Mouse (Mus musculus) embryonic facial prominence, embryonic 13.5 days (tissue): Measurements from ENCODE around the gene Tmem239. TPM values are rescaled to one million over a fixed set of nuclear protein-coding genes. Genes with fewer than 3 reads are reported as not detected.
A peak's percentile ranks its signal among the peaks of the same experiment; 100 is the strongest.

ENCODE experiments used
- ATAC-seq: fragments of 200-750 bp; cut with Nextera tagmentation; 2 replicates; pipeline ENCODE4 v1.8.0; 2017; ENCODE audit warnings: low read depth; ENCODE audit not compliant: insufficient number of reproducible peaks, insufficient read depth, low FRiP score, low TSS enrichment
- H3K27ac ChIP-seq: fragments of 300-500 bp; sonication (generic); 2 replicates; pipeline ENCODE4 v1.5.1; 2015; ENCODE audit warnings: moderate library complexity, mild to moderate bottlenecking, inconsistent platforms
- H3K27me3 ChIP-seq: fragments of 300-500 bp; sonication (generic); 2 replicates; pipeline ENCODE4 v1.6.1; 2015; ENCODE audit warnings: mild to moderate bottlenecking, inconsistent platforms
- H3K36me3 ChIP-seq: fragments of 300-500 bp; sonication (generic); 2 replicates; pipeline ENCODE4 v1.6.1; 2015; ENCODE audit warnings: mild to moderate bottlenecking, inconsistent platforms
- H3K4me1 ChIP-seq: fragments of 300-500 bp; sonication (generic); 2 replicates; pipeline ENCODE4 v1.6.1; 2015; ENCODE audit warnings: inconsistent platforms
- H3K4me2 ChIP-seq: fragments of 300-500 bp; sonication (generic); 2 replicates; pipeline ENCODE4 v1.6.1; 2015; ENCODE audit warnings: moderate library complexity, mild to moderate bottlenecking, inconsistent platforms
- H3K4me3 ChIP-seq: fragments of 300-500 bp; sonication (generic); 2 replicates; pipeline ENCODE4 v1.5.1; 2015; ENCODE audit warnings: mild to moderate bottlenecking, inconsistent platforms
- H3K9ac ChIP-seq: fragments of 300-500 bp; sonication (generic); 2 replicates; pipeline ENCODE4 v1.6.1; 2015; ENCODE audit warnings: mild to moderate bottlenecking, inconsistent platforms
- H3K9me3 ChIP-seq: fragments of 300-500 bp; sonication (generic); 2 replicates; pipeline ENCODE4 v1.6.1; 2016; ENCODE audit warnings: inconsistent platforms
- WGBS: fragments of 180-500 bp; shearing (Covaris S2); methylation state at CpG from one replicate; pipeline ENCODE4 v1.1.7; 2015; ENCODE audit warnings: mixed read lengths; 5-methylcytosine and 5-hydroxymethylcytosine counted together
- polyA plus RNA-seq: library from polyadenylated mRNA; unstranded; fragments of >200 nt; fragmentation: Nextera tagmentation; extraction: Ambion mirVana; gene quantifications from 2 replicates; pipeline ENCODE4 v1.2.1, GENCODE M21; 2015

The Tmem239 gene
- polyA plus RNA-seq, 1 experiment from 2014 or later: 0.32 TPM

DNA sequence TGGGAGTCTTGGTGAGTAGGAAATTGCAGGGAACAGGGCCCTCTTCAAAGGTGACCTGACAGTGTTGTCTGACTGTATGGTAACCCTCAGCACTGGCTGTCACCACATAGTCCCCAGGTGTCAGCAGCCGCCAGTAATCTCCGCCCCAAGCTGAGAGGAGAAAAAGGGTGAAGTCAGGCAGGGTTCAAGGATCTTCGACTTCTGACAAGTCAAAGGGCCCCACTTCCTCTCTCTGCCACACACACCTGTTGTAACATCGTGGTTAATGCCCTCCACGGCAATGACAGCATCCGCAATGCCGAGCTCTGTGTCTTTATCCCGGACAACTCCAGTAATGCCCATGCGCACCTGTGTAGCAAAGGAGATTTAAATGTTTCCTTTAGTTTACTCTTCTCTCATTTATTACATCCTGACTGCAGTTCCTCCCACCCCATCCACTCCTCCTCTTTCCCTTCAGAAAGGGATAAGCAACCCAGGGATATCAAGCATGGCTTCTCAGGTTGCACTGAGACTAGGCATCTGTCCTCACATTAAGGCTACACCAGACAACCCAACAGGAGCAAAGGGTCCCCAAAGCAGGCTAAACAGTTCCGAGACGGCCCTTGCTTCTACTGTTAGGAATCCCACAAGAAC, 15.2 kb upstream of the Tmem239 start:
- H3K9ac ChIP-seq: no peak overlapping the region
- peaks cover 3% of the 10 kb centered on the region; the same call in 1 of the 2 replicates for H3K4me1 ChIP-seq
- no peak overlapping the region for H3K27ac ChIP-seq
- 85% methylated on average over 11 of the region's 11 CpGs for WGBS
- H3K4me3 ChIP-seq: no peak overlapping the region
- H3K4me2 ChIP-seq: no peak overlapping the region
- no peaks in the 10 kb centered on the region for H3K9me3 ChIP-seq
- H3K27me3 ChIP-seq: 0 out of 2 replicates have a peak, but pooled peaks cover 2% of the 10 kb centered on the region
- H3K36me3 ChIP-seq: peaks cover 49% of the 10 kb centered on the region
- ATAC-seq: no peak

DNA sequence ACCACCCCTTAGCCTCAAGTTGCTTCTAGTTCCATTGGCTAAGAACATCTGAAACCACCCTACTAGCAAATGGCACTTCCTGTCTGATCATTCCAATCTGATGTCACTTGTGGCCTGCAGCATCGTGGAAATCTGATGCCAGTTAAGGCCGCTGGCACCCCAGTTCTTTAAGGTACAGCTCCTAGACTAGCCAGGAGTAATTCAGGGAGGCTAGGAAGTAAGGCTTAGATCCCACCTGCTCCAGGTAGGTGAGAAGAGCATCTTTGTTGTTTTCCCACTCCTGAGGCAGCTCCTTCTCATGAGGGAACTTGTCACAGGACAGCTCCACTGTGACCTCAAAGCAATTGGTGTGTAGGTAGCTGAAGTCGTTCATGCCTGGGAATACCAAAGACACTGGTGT, 13.4 kb upstream of the Tmem239 start:
- peaks cover 12% of the 10 kb centered on the region for H3K4me1 ChIP-seq
- H3K4me3 ChIP-seq: no peak overlapping the region
- no peak overlapping the region for H3K4me2 ChIP-seq
- H3K27me3 ChIP-seq: no peaks in the 10 kb centered on the region
- 76% methylated on average over 3 of the region's 3 CpGs for WGBS
- H3K9ac ChIP-seq: no peak overlapping the region
- H3K36me3 ChIP-seq: peaks cover 49% of the 10 kb centered on the region
- no peaks in the 10 kb centered on the region for H3K9me3 ChIP-seq
- no peak overlapping the region for H3K27ac ChIP-seq
- no peak for ATAC-seq

DNA sequence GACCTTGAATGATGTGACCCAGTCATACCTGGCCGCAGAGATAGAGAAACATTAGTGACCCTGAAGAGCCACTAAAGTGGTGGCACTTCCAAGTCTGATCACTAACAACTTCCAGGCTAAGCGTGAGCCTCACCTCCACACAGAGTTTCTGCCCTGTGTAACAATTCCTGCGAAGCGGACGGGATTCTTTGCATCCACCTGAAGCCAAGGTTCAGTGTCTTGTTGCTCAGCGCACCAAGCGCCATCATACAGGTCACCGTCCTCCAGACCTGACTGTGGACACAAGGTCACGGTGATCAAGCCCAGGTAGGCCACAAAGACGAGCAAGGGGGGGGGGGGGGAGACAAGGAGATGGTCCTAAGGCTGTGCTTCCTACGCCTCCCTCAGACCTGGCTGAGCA, 10.6 kb upstream of the Tmem239 start:
- Histone ChIP-seq H3K27ac (no peak overlapping the region), H3K36me3 (peaks cover 43% of the 10 kb centered on the region), H3K4me1 (peaks cover 21% of the 10 kb centered on the region), H3K4me3 (no peak overlapping the region), H3K9ac (no peak overlapping the region), H3K9me3 (no peaks in the 10 kb centered on the region), H3K27me3 (peaks cover 3% of the 10 kb centered on the region; the same call in 1 of the 2 replicates), H3K4me2 (no peak overlapping the region)
- no peak for ATAC-seq
- WGBS: 94% methylated on average over 11 of the region's 11 CpGs

DNA sequence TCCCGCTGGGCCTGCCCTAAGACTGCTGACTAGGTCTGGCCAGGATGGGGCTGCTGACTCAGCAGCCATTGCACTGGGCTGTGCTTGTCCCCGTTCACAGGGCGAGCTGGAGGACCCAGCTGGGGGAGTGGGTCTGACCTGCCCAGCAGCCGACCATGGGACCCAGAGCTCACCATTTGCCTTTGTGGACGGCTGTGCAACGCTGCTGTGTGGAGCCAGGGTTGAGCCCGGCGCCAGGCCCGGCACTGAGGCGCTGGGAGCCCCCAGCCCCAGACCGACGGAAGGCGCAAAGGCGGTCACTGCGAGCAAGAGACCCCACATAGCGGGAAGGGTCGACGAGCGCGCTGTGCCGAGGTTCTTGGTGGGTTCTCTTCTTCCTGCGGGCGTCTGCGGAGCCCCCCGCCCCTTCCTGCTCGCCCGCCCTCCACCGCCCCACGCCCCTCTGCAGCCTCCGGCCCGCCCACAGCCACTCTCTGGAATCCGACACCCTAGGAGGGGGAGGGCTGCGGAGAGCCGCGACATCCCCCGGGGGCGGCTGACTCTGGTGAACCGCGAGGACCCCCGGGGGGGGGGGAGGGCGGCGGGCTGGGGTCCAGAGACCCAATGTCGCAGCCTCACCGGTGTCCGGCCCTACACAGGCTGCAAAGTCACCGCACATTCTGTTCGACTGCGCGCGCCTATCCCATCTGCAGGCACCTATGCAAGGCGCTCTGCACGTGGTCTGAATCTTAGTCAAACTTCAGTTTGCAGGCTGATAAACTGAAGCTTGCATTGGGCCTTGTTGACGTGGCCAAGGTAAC, 8.9 kb upstream of the Tmem239 start, which contains the start of gene Cpxm1:
Gene Cpxm1 (minus strand): TSS at position 389 of the 800 bp plus-strand sequence.
- peak within 1 kb of the TSS; percentile 88 for H3K4me2 ChIP-seq
- H3K27me3 ChIP-seq: peaks cover 3% of the 10 kb centered on the region; the same call in 1 of the 2 replicates
- H3K4me3 ChIP-seq: peak within 1 kb of the TSS; percentile 72
- under 1% methylated on average over 49 of the region's 53 CpGs for WGBS
- H3K36me3 ChIP-seq: peaks cover 35% of the 10 kb centered on the region
- H3K27ac ChIP-seq: peak within 1 kb of the TSS; percentile 89
- peak; percentile 85 for ATAC-seq
- peak within 1 kb of the TSS; percentile 89 for H3K9ac ChIP-seq
- peaks cover 25% of the 10 kb centered on the region for H3K4me1 ChIP-seq
- no peaks in the 10 kb centered on the region for H3K9me3 ChIP-seq

DNA sequence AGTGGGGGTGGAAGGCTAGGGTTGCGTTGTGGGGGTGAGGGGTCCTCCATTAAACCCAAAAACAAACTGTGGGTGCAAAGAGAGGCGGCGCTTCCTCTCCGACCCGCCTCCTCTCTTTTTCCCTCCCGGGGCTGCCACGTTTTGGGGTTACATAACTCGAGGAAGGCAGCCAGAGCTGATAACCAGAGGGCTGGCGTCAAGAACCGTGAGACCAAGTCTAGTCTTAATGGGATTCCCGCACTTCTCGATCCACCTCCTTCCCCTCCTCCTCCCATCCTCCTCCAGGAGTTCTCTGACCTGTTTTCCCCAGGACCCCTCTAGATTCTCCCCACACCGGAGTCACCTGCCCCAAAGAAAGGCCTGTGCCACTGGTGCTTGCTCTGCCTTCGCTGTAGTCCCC, 8.2 kb upstream of the Tmem239 start:
- ATAC-seq: no peak
- Histone ChIP-seq H3K9me3 (no peaks in the 10 kb centered on the region), H3K27ac (peak overlapping the region; percentile 89), H3K4me2 (peak overlapping the region; percentile 88), H3K27me3 (peaks cover 3% of the 10 kb centered on the region; the same call in 1 of the 2 replicates), H3K4me3 (peak overlapping the region; percentile 72), H3K9ac (peak overlapping the region; percentile 89), H3K36me3 (peaks cover 28% of the 10 kb centered on the region), H3K4me1 (peaks cover 25% of the 10 kb centered on the region)
- WGBS: 14% methylated on average over 14 of the region's 14 CpGs

DNA sequence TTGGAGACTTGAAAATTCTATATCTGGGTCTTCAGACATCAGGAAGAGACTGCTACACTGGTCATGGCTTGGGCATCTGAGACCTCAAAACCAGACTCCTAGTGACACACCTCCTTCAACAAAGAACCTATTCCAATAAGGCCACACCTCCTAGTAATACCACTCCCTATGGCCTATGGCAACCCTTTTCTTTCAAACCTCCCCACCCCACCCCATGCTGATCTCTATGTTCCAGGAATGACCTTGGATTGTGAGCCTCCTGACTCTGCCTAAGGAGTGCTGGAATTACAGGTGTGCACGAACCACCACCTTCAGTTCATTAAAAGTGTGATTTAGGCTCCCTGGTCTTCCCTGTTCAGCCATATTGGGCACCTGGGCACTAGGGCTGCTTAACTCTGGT, 6.2 kb upstream of the Tmem239 start:
- 90% methylated on average over 1 of the region's 1 CpGs for WGBS
- H3K4me2 ChIP-seq: no peak overlapping the region

DNA sequence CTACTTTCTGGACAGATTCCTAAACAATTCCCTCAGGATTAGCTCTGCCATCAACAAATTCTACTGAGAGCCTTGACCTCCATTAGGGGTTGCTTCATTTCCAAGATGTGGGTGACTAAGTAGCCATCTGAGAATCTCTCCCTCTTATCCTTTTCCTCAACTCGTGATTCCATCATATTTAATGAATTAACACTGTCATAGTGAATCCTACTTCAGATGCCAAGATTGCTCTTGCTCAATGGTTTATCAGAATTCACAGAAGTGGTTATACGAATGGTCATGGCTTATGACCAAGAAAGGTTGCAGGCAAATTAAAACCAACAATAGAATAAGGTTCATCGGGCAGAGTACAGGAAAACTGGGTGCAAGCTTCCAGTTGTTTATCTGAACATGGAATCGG, 4.4 kb upstream of the Tmem239 start:
- H3K4me2 ChIP-seq: no peak overlapping the region
- peaks cover 16% of the 10 kb centered on the region for H3K4me1 ChIP-seq
- WGBS: 79% methylated on average over 4 of the region's 4 CpGs
- H3K27ac ChIP-seq: no peak overlapping the region
- H3K27me3 ChIP-seq: peaks cover 3% of the 10 kb centered on the region; the same call in 1 of the 2 replicates
- H3K4me3 ChIP-seq: no peak overlapping the region
- no peak for ATAC-seq
- no peaks in the 10 kb centered on the region for H3K9me3 ChIP-seq
- no peaks in the 10 kb centered on the region for H3K36me3 ChIP-seq
- H3K9ac ChIP-seq: no peak overlapping the region

More for the DNA sequence above, 6.2 kb upstream of the Tmem239 start:
- Histone ChIP-seq H3K27me3 (peaks cover 3% of the 10 kb centered on the region; the same call in 1 of the 2 replicates), H3K36me3 (peaks cover 9% of the 10 kb centered on the region), H3K4me3 (no peak overlapping the region), H3K9ac (no peak overlapping the region), H3K27ac (no peak overlapping the region), H3K9me3 (no peaks in the 10 kb centered on the region), H3K4me1 (peaks cover 25% of the 10 kb centered on the region)
- no peak for ATAC-seq

DNA sequence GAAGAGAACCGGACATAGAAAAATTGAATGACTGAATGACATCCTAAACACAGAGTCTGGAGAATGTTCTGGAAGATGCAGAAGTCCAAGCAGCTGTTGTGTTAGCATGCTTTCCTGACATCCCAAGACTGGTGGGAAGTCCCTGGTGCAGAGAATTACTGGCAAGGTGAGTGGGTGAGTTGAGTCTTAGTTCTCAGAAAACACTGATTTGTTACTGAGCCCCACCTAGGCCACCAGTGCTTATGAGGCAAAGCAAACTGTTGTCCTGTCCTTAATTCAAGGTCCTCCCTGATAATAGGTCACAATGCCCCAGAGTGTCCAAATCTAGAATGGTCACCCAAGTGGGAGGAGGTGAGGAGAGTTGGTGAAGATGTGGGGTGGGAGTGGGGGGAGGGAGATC, 1.3 kb upstream of the Tmem239 start, which contains the start of the genes Gm28372 and 1700020A23Rik:
Gene Gm28372 (plus strand): TSS at position 301 of the 400 bp plus-strand sequence.
Gene 1700020A23Rik (plus strand): TSS at position 321 of the 400 bp plus-strand sequence.
- no peak within 1 kb of the TSS for H3K27ac ChIP-seq
- 89% methylated on average over 1 of the region's 1 CpGs for WGBS
- H3K4me1 ChIP-seq: peaks cover 22% of the 10 kb centered on the region
- no peak within 1 kb of the TSS for H3K4me2 ChIP-seq
- H3K36me3 ChIP-seq: no peaks in the 10 kb centered on the region
- no peak within 1 kb of the TSS for H3K4me3 ChIP-seq
- H3K9ac ChIP-seq: no peak within 1 kb of the TSS
- H3K9me3 ChIP-seq: no peaks in the 10 kb centered on the region
- ATAC-seq: no peak
- no peaks in the 10 kb centered on the region; the same call in 1 of the 2 replicates for H3K27me3 ChIP-seq

DNA sequence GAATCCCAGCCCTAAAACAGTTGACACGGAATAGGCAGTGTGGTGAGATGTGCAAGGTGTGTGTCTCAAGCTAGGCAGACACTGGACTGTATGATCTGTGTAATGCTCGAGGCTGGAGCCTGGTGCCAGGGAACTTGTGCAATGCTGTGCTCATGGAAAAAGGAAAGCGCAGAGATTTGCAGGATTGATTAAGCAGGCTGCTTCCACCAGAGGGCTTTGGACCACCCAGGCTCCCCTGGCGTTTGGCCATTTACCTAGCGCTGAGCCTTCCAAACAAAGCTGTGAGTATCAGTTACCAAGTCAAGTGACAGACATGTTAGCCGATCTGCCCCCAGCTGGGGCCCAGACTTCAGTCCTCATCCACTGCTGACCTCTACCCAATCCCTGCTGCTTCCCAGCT, 1.9 kb downstream of the Tmem239 start:
- Histone ChIP-seq H3K36me3 (no peaks in the 10 kb centered on the region), H3K9me3 (no peaks in the 10 kb centered on the region), H3K4me3 (no peak overlapping the region), H3K9ac (no peak overlapping the region), H3K27ac (peak overlapping the region; percentile 72), H3K4me1 (peaks cover 34% of the 10 kb centered on the region), H3K27me3 (no peaks in the 10 kb centered on the region; the same call in 1 of the 2 replicates), H3K4me2 (0 out of 2 replicates have a peak overlapping the region, but pooled peaks have one; percentile 9)
- 6% methylated on average over 6 of the region's 6 CpGs for WGBS
- ATAC-seq: peak; percentile 53

DNA sequence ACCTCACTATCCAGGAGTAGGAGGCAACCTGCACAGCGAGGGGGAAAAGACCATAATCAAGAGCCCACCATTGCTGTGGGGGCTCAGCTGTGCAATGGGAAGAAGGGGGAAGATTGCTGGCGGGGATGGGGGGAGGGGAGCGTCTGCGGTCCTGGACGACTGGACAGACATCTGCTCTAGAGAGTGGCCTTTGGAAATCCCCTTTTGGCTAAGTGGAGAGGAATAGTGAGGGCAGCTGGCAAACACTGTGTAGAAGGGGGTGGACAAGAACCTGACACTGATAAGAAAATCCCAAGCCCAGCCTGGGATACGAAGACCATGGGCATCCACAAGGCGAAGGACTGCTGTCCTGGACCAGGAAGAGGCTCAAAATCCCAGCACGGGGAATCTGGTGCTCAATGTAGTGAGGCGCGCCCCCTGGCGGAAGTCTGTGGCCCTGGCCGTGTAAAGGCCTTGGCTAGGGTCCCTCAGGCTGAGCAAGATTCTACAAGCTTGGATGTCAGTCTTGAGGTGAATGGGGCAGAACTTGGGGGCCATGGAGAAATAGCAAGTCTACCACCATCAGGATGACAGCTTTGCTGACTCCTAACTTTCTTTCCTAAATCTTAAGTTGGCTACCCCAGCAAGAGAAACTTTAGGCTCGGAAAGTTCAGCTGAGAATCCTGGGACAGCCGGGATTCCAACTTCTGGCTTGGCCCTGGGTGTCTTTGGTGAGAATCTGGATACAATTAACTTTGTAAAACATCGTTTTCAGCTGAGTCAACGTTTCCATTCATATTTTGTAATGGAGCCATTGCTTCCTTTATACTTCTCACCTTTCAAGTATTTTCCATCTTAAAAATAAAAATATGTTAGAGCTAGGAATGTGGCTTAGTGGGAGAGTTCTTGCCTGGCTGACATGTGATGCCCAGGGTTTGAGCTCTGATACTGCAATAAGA, 5.5 kb downstream of the Tmem239 start:
- Histone ChIP-seq H3K27me3 (no peaks in the 10 kb centered on the region), H3K4me2 (no peak overlapping the region), H3K4me3 (no peak overlapping the region), H3K27ac (peak overlapping the region; percentile 74), H3K9me3 (no peaks in the 10 kb centered on the region), H3K9ac (no peak overlapping the region), H3K36me3 (no peaks in the 10 kb centered on the region), H3K4me1 (peaks cover 33% of the 10 kb centered on the region)
- 31% methylated on average over 16 of the region's 16 CpGs for WGBS
- ATAC-seq: peak; percentile 81

DNA sequence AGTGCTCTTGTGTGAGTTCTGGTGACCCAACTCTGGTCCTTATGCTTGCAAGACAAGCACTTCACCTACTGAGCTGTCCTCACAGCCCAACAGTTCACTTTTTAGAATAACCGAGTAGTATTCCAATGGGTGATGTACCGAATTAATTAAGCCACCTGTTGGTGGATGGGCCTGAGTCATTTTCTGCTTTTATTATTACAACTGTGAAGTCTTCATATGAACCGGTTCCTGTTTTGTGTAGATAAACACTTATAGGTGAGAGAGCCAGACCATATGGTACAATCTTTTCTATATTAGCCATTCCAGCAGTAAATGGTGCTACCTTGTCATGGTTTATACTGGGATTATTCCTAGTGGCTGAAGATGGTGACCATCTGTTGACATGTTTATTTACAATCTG, 6.5 kb downstream of the Tmem239 start:
- no peak for ATAC-seq
- no peak overlapping the region for H3K4me2 ChIP-seq
- peaks cover 25% of the 10 kb centered on the region for H3K4me1 ChIP-seq
- H3K9ac ChIP-seq: no peak overlapping the region
- H3K4me3 ChIP-seq: no peak overlapping the region
- WGBS: 84% methylated on average over 3 of the region's 3 CpGs
- peak overlapping the region; percentile 73 for H3K27ac ChIP-seq
- no peaks in the 10 kb centered on the region for H3K36me3 ChIP-seq
- no peaks in the 10 kb centered on the region for H3K9me3 ChIP-seq
- H3K27me3 ChIP-seq: no peaks in the 10 kb centered on the region
